Mouse (Mus musculus) layer of hippocampus, adult 11-12 months (tissue): Measurements from ENCODE around the gene Slc30a10.

ENCODE experiments used
- DNase-seq: peaks from one replicate; pipeline ENCODE4 v3.0.0; 2022; ENCODE audit warnings: low spot score

The Slc30a10 gene

GRCm38 (mm10) chr1:185517566-185517965, 62.9 kb downstream of the Slc30a10 start:
- DNase-seq = peak; percentile 63
